Mouse (Mus musculus) neural tube, embryonic 14.5 days (tissue): Measurements from ENCODE around the gene Babam2. TPM values are rescaled to one million over a fixed set of nuclear protein-coding genes. Genes with fewer than 3 reads are reported as not detected.

Source experiments
- ATAC-seq: fragments of 200-750 bp; cut with Nextera tagmentation; 2 replicates; pipeline ENCODE4 v1.8.0; 2017; ENCODE audit warnings: low read depth, mild to moderate bottlenecking, moderate TSS enrichment, moderate library complexity
- H3K27ac ChIP-seq: fragments of 300-500 bp; sonication (generic); 2 replicates; pipeline ENCODE4 v1.5.1; 2014; ENCODE audit warnings: low read depth, mild to moderate bottlenecking, control low read depth, low read length, moderate library complexity, mixed read lengths
- H3K27me3 ChIP-seq: fragments of 300-500 bp; sonication (generic); 2 replicates; pipeline ENCODE4 v1.6.1; 2014; ENCODE audit warnings: low read length; ENCODE audit not compliant: control insufficient read depth, insufficient read depth
- H3K36me3 ChIP-seq: fragments of 300-500 bp; sonication (generic); 2 replicates; pipeline ENCODE4 v1.6.1; 2014; ENCODE audit warnings: low read length, mixed read lengths; ENCODE audit not compliant: control insufficient read depth, insufficient read depth
- H3K4me1 ChIP-seq: fragments of 300-500 bp; sonication (generic); 2 replicates; pipeline ENCODE4 v1.6.1; 2014; ENCODE audit warnings: low read length; ENCODE audit not compliant: control insufficient read depth, insufficient read depth
- H3K4me2 ChIP-seq: fragments of 300-500 bp; sonication (generic); 2 replicates; pipeline ENCODE4 v1.6.1; 2014; ENCODE audit warnings: mild to moderate bottlenecking, low read depth, low read length, control low read depth
- H3K4me3 ChIP-seq: fragments of 300-500 bp; sonication (generic); 2 replicates; pipeline ENCODE4 v1.5.1; 2014; ENCODE audit warnings: low read depth, low read length, control low read depth, mixed read lengths
- H3K9ac ChIP-seq: fragments of 300-500 bp; sonication (generic); replicated peaks from 2 replicates; pipeline ENCODE4 v1.6.1; 2014; ENCODE audit warnings: low read depth, mild to moderate bottlenecking, control low read depth, low read length, mixed read lengths
- H3K9me3 ChIP-seq: fragments of 300-500 bp; sonication (generic); 2 replicates; pipeline ENCODE4 v1.6.1; 2016; ENCODE audit warnings: low read length; ENCODE audit not compliant: control insufficient read depth
- WGBS: fragments of 180-500 bp; shearing (Covaris S2); extraction: QIAGEN DNeasy Blood & Tissue Kit; methylation state at CpG from one replicate; pipeline ENCODE4 v1.1.7; 2014; 5-methylcytosine and 5-hydroxymethylcytosine counted together
- polyA plus RNA-seq: library from polyadenylated mRNA; unstranded; fragments of >200 nt; fragmentation: Nextera tagmentation; extraction: Ambion mirVana; gene quantifications from 2 replicates; pipeline ENCODE4 v1.2.1, GENCODE M21; 2014

Gene Babam2
- polyA plus RNA-seq, 1 experiment from 2014 or later = 43.5 TPM

DNA sequence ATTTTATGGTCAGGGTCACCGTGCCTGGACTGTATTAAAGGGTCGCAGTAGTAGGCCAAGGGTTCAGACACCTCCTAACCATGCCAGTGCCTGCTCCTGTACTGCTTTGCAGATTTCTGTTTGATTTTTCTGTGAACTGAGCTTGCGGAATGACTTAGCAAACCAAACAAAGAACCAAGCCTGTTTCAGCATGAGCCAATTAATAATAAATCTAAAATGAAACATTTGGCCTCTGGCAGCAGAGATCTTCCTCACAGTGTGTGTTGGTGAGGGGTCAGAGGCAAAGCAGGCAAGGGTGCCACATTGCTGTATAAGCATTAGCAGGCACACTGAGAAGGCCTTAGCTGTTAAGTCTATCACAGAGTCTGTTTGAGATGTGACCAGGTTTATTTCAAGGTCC is 342.0 kb downstream of the Babam2 start:
- Histone ChIP-seq H3K9ac (no peak overlapping the region), H3K36me3 (no peaks in the 10 kb centered on the region), H3K27ac (no peak overlapping the region), H3K4me2 (no peak overlapping the region), H3K4me3 (no peak overlapping the region), H3K27me3 (no peaks in the 10 kb centered on the region), H3K9me3 (no peaks in the 10 kb centered on the region), H3K4me1 (0 out of 2 replicates have a peak, but pooled peaks cover 3% of the 10 kb centered on the region)
- WGBS = 88% methylated on average over 3 of the region's 3 CpGs
- no peak for ATAC-seq

DNA sequence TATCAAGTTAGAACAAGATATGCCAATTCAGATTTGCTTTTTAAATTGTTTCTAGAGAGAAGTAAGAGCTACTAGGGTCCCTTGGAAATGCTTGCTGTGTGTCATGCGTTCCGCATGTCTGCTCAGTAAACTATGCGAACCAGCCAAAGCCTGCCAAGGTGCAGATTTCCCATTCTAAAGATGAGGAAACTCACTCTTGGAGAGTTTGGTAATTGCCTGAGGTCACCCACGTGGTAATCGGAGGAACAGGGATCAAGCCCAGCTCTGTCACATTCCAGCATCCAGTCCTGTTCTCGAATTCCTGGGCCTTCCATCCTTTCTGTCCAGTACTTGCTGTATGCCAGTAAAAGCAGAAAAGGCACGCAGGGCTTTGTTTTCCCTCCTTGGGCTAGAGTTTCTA is 345.7 kb downstream of the Babam2 start:
- no peak overlapping the region for H3K27ac ChIP-seq
- no peak overlapping the region for H3K4me2 ChIP-seq
- H3K4me3 ChIP-seq = no peak overlapping the region
- no peaks in the 10 kb centered on the region for H3K36me3 ChIP-seq
- H3K9ac ChIP-seq = no peak overlapping the region
- H3K27me3 ChIP-seq = no peaks in the 10 kb centered on the region
- ATAC-seq = no peak
- 84% methylated on average over 7 of the region's 7 CpGs for WGBS
- no peaks in the 10 kb centered on the region for H3K9me3 ChIP-seq
- H3K4me1 ChIP-seq = 0 out of 2 replicates have a peak, but pooled peaks cover 3% of the 10 kb centered on the region

DNA sequence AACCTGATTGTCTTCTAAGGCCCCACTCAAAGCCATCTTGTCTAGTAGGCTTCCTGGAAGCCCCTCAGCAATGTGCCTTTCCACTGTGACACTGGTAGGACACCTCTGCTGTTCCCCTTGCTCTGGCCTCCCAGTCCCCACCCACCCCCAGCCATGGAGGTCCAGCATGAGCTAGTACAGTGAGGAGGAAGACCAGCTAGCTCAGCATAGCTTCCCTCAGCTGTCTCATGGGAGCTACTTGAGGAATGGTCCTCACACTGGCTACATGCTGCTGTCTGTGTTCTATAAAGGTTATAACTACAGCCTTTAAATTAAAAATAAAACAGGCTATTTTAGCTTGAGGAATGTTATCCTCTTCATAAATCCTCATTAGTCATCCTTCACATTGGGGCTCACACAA is 346.5 kb downstream of the Babam2 start:
- H3K4me2 ChIP-seq = no peak overlapping the region
- no peaks in the 10 kb centered on the region for H3K27me3 ChIP-seq
- H3K9ac ChIP-seq = no peak overlapping the region
- ATAC-seq = no peak
- H3K4me3 ChIP-seq = no peak overlapping the region
- no peaks in the 10 kb centered on the region for H3K9me3 ChIP-seq
- H3K4me1 ChIP-seq = 0 out of 2 replicates have a peak, but pooled peaks cover 3% of the 10 kb centered on the region
- no peak overlapping the region for H3K27ac ChIP-seq
- H3K36me3 ChIP-seq = no peaks in the 10 kb centered on the region

DNA sequence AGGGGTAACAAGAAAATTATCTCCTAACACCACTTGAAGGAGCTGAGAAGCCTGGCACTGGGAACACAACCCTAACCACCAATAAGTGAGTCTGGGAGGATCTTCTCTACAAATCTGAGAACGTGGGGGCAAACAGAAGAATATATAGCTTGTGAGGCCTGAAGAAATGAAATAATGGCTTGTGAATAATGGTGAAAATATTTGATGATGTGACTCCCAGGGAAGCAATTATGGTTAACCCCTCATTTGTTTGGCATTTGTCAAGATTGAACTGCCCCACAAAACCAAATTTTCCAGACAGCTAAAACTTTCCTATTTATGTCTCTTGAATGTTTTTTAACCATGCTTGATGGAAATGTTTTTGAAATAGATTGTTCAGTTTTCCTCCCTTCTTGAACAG is 354.4 kb downstream of the Babam2 start:
- no peak overlapping the region for H3K9ac ChIP-seq
- H3K27ac ChIP-seq = no peak overlapping the region
- no peak overlapping the region for H3K4me3 ChIP-seq
- no peaks in the 10 kb centered on the region for H3K27me3 ChIP-seq
- H3K36me3 ChIP-seq = no peaks in the 10 kb centered on the region
- ATAC-seq = no peak
- H3K4me2 ChIP-seq = no peak overlapping the region
- WGBS = 73% methylated on average over 1 of the region's 1 CpGs
- H3K4me1 ChIP-seq = no peaks in the 10 kb centered on the region
- no peaks in the 10 kb centered on the region for H3K9me3 ChIP-seq

DNA sequence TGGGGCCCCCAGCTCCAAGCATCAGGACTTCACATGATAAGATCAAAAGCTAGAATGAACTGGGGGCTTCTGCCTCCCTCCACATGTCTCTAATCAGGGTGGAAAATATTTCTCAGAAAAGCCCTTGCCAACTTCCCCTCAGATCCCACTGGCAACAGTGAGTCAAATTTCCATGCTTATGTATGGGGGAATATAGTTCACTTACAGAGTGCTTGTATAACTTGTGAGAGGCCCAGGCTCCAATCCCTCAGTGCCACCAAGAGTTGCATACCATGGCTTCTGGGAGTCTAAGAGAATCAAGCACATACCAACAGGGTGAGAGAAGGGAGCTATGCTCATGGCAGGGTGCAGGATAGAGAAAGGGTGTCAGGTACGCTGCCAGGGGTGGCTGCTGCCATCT is 355.0 kb downstream of the Babam2 start:
- Histone ChIP-seq H3K4me1 (no peaks in the 10 kb centered on the region), H3K9me3 (no peaks in the 10 kb centered on the region), H3K36me3 (no peaks in the 10 kb centered on the region), H3K27me3 (no peaks in the 10 kb centered on the region), H3K4me3 (no peak overlapping the region), H3K27ac (no peak overlapping the region), H3K4me2 (no peak overlapping the region), H3K9ac (no peak overlapping the region)
- no peak for ATAC-seq
- 100% methylated on average over 1 of the region's 1 CpGs for WGBS

DNA sequence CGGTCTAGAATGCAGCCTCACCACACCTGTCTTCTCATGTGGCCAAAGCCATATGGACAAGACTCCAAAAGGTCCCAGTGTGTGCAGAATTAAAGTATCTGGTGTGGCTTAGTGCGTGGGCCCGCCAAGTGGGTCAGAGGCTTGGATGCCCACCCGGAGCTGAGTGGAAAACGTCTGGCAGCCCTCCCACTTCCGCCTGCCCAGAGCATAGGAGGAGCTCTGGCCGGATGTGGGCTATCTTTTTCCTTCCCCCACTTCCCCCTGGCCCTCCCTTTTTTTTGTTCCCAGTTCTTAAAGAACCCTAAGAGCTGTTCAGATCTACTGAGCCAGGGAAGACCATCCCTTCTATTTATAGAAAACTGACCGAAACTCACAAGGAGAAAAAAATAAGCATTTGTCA is 356.0 kb downstream of the Babam2 start:
- no peak for ATAC-seq
- Histone ChIP-seq H3K9ac (no peak overlapping the region), H3K4me3 (no peak overlapping the region), H3K27ac (no peak overlapping the region), H3K9me3 (no peaks in the 10 kb centered on the region), H3K36me3 (no peaks in the 10 kb centered on the region), H3K4me1 (no peaks in the 10 kb centered on the region), H3K4me2 (no peak overlapping the region), H3K27me3 (no peaks in the 10 kb centered on the region)
- 85% methylated on average over 8 of the region's 8 CpGs for WGBS

DNA sequence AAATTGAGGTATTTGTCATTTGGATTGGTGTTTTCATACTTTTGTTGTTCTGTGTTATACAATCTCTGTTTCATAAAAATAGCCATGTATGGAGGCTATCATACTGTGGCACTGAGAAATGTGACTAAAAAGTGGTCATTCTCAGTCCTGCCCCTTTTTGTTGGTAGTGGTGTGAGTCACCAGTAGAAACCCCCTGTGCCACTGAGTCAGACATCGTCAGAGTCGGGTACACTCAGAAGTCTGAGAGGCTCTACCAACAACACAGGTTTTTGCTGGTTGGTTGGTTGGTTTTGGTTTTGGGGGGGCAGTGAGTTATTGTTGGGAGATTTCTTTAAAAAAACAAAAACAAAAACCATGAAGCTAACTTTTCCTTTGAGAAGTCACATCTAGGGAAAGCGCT is 358.2 kb downstream of the Babam2 start:
- WGBS = 87% methylated on average over 3 of the region's 3 CpGs
- Histone ChIP-seq H3K4me2 (no peak overlapping the region), H3K36me3 (no peaks in the 10 kb centered on the region), H3K27ac (no peak overlapping the region), H3K4me3 (no peak overlapping the region), H3K4me1 (no peaks in the 10 kb centered on the region), H3K9me3 (no peaks in the 10 kb centered on the region), H3K9ac (no peak overlapping the region), H3K27me3 (no peaks in the 10 kb centered on the region)
- no peak for ATAC-seq

DNA sequence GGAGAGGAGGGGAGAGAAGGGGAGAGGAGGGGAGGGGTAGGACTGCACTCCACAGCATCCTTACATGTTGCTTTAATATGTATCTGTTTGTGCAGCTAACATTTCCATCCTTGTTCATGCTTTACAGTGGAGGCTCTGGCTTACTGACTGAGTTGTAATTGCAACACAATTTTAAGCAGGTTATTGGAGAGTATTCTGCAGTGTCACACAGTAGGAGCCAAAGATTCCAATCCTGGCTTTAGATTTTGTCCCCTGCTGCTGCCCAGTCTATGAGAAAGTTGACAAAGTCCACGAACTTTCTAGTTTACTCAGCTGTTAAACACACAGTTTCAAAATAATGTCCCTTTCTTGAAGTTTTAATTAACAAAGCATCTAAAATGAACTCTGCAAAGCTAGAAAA is 358.6 kb downstream of the Babam2 start:
- H3K36me3 ChIP-seq = no peaks in the 10 kb centered on the region
- no peak overlapping the region for H3K4me2 ChIP-seq
- no peak overlapping the region for H3K4me3 ChIP-seq
- no peaks in the 10 kb centered on the region for H3K27me3 ChIP-seq
- H3K4me1 ChIP-seq = no peaks in the 10 kb centered on the region
- ATAC-seq = no peak
- H3K9me3 ChIP-seq = no peaks in the 10 kb centered on the region
- no peak overlapping the region for H3K9ac ChIP-seq
- no peak overlapping the region for H3K27ac ChIP-seq
- WGBS = 86% methylated on average over 1 of the region's 1 CpGs

DNA sequence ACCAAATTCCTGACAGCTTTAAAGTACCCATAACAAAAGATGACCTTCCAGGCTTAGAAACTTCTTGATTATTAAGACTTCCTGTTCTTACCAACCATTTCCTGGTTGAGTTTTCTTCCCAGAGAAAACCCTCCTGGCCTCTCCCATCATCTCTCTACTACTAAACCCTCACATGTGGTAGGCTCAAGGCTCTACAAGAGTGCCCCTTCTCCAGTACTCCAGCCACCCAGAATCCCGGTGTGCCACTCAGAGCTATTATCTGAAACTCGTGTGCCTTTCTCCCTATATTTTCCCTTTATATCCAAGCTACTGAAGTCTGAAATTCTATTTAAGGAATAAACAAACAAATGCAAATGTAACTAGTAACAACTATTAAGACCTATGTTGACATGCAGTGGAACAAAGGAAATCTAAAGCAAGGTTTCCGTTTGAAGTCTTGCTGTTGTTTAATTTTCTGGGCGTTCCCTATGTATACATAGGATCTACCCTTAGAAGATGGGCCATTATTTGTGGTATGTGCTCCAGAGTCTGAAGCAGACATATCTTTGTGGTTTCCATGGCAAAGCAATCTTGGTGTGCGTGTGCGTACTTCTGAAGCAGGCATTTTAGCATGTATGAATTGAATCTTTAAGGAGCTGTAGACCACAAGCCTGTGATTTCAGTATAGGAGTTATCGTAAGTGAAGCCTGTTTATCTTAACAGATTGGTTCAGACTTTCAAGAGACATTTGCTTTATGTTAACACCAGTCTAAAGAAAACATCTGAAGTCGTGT is 361.2 kb downstream of the Babam2 start:
- ATAC-seq = no peak
- H3K27me3 ChIP-seq = no peaks in the 10 kb centered on the region
- 76% methylated on average over 8 of the region's 8 CpGs for whole genome bisulfite sequencing
- H3K27ac ChIP-seq = no peak overlapping the region
- no peak overlapping the region for H3K9ac ChIP-seq
- no peaks in the 10 kb centered on the region for H3K9me3 ChIP-seq
- no peaks in the 10 kb centered on the region for H3K36me3 ChIP-seq
- H3K4me2 ChIP-seq = no peak overlapping the region
- H3K4me1 ChIP-seq = no peaks in the 10 kb centered on the region
- no peak overlapping the region for H3K4me3 ChIP-seq
